Mouse (Mus musculus) cortical plate, adult 2 months (tissue): Measurements from ENCODE around the gene Mtf2.

ENCODE experiments used
- CTCF ChIP-seq: fragments of 200-500 bp; IDR thresholded peaks from 2 replicates; pipeline ENCODE4 v1.5.1; 2011; ENCODE audit warnings: mild to moderate bottlenecking, control low read depth, low read length; ENCODE audit not compliant: insufficient read depth; ENCODE audit errors: extremely low read depth
- POLR2A ChIP-seq: fragments of 200-500 bp; IDR thresholded peaks from 2 replicates; pipeline ENCODE4 v1.6.1; 2011; ENCODE audit warnings: mild to moderate bottlenecking, low read length, control low read depth; ENCODE audit not compliant: insufficient read depth; ENCODE audit errors: extremely low read depth

GRCm38 (mm10) chr5:108109346-108109745 is 43.9 kb downstream of the Mtf2 start:
- no peak for TF ChIP-seq POLR2A
- TF ChIP-seq CTCF: no peak
